Mouse (Mus musculus) small intestine, adult 2 months (tissue): ENCODE measurements around the gene Rad51b. TPM values are rescaled to one million over a fixed set of nuclear protein-coding genes. Genes with fewer than 3 reads are reported as not detected.

Experiments
- H3K27ac ChIP-seq: fragments of 200-500 bp; 2 replicates; pipeline ENCODE4 v1.5.1; 2012; ENCODE audit warnings: low read depth, low read length, control low read depth, inconsistent platforms; ENCODE audit not compliant: insufficient read depth
- H3K27me3 ChIP-seq: fragments of 200-500 bp; 2 replicates; pipeline ENCODE4 v1.6.1; 2012; ENCODE audit warnings: mild to moderate bottlenecking, moderate library complexity, low read length, inconsistent platforms; ENCODE audit not compliant: control insufficient read depth, insufficient read depth
- H3K36me3 ChIP-seq: fragments of 200-500 bp; 2 replicates; pipeline ENCODE4 v1.6.1; 2012; ENCODE audit warnings: mild to moderate bottlenecking, low read length, control low read depth, inconsistent platforms; ENCODE audit not compliant: control insufficient read depth, insufficient read depth
- H3K4me1 ChIP-seq: fragments of 200-500 bp; 2 replicates; pipeline ENCODE4 v1.6.1; 2012; ENCODE audit warnings: low read length, inconsistent platforms, mixed read lengths; ENCODE audit not compliant: control insufficient read depth, insufficient read depth, insufficient read length
- H3K4me3 ChIP-seq: fragments of 200-500 bp; 2 replicates; pipeline ENCODE4 v1.5.1; 2012; ENCODE audit warnings: low read depth, mild to moderate bottlenecking, control low read depth, inconsistent platforms, low read length, moderate library complexity
- CTCF ChIP-seq: fragments of 200-500 bp; IDR thresholded peaks from 2 replicates; pipeline ENCODE4 v1.5.1; 2012; ENCODE audit warnings: low read depth, mild to moderate bottlenecking, control low read depth, inconsistent platforms, low read length, moderate library complexity, mixed read lengths; ENCODE audit not compliant: insufficient replicate concordance, insufficient read length; ENCODE audit errors: extremely low read depth
- POLR2A ChIP-seq: fragments of 200-500 bp; IDR thresholded peaks from 2 replicates; pipeline ENCODE4 v1.6.1; 2012; ENCODE audit warnings: low read depth, mild to moderate bottlenecking, control low read depth, inconsistent platforms, low read length, moderate library complexity
- WGBS: fragments of 180-500 bp; shearing (Covaris S2); methylation state at CpG from one replicate; pipeline ENCODE4 v1.1.7; 2018; 5-methylcytosine and 5-hydroxymethylcytosine counted together
- polyA plus RNA-seq: library from polyadenylated mRNA; depleted of rRNA; stranded (reverse); fragments of >200 nt; gene quantifications from 2 replicates; pipeline ENCODE4 v1.2.3, GENCODE M21; 2012

The Rad51b gene
- polyA plus RNA-seq, 1 experiment: 0.46 TPM

- H3K27ac ChIP-seq: no peak overlapping the region
- no peaks in the 10 kb centered on the region for H3K36me3 ChIP-seq
- H3K4me3 ChIP-seq: no peak overlapping the region
- 95% methylated on average over 9 of the region's 9 CpGs for WGBS
- no peaks in the 10 kb centered on the region for H3K4me1 ChIP-seq
- TF ChIP-seq POLR2A (no peak), CTCF (no peak)
- H3K27me3 ChIP-seq: no peaks in the 10 kb centered on the region
Measured at GRCm38 (mm10) chr12:79456251-79456650, 159.2 kb downstream of the Rad51b start.

- Histone ChIP-seq H3K4me3 (no peak overlapping the region), H3K4me1 (peaks cover 9% of the 10 kb centered on the region), H3K36me3 (no peaks in the 10 kb centered on the region), H3K27ac (peak overlapping the region; percentile 78), H3K27me3 (no peaks in the 10 kb centered on the region)
- 20% methylated on average over 3 of the region's 3 CpGs for WGBS
- no peak for TF ChIP-seq CTCF
- TF ChIP-seq POLR2A: no peak
Measured at GRCm38 (mm10) chr12:79463371-79463770, 166.3 kb downstream of the Rad51b start.

GRCm38 (mm10) chr12:79470113-79470512, 173.0 kb downstream of the Rad51b start:
- TF ChIP-seq CTCF (no peak), POLR2A (no peak)
- Histone ChIP-seq H3K27me3 (no peaks in the 10 kb centered on the region), H3K4me1 (peaks cover under 1% of the 10 kb centered on the region; the same call in 1 of the 2 replicates), H3K27ac (no peak overlapping the region), H3K4me3 (no peak overlapping the region), H3K36me3 (no peaks in the 10 kb centered on the region)

GRCm38 (mm10) chr12:79471868-79472267, 174.8 kb downstream of the Rad51b start:
- no peak overlapping the region for H3K27ac ChIP-seq
- 19% methylated on average over 2 of the region's 2 CpGs for WGBS
- no peaks in the 10 kb centered on the region for H3K27me3 ChIP-seq
- H3K4me1 ChIP-seq: no peaks in the 10 kb centered on the region; the same call in 1 of the 2 replicates
- TF ChIP-seq CTCF (no peak), POLR2A (no peak)
- H3K4me3 ChIP-seq: no peak overlapping the region
- H3K36me3 ChIP-seq: no peaks in the 10 kb centered on the region

- H3K4me3 ChIP-seq: no peak overlapping the region
- 79% methylated on average over 6 of the region's 6 CpGs for WGBS
- H3K27ac ChIP-seq: no peak overlapping the region
- peaks cover 2% of the 10 kb centered on the region; the same call in 1 of the 2 replicates for H3K4me1 ChIP-seq
- H3K27me3 ChIP-seq: no peaks in the 10 kb centered on the region
- no peaks in the 10 kb centered on the region for H3K36me3 ChIP-seq
- TF ChIP-seq POLR2A (no peak), CTCF (no peak)
Measured at GRCm38 (mm10) chr12:79476413-79477046, 179.4 kb downstream of the Rad51b start.

- Histone ChIP-seq H3K36me3 (no peaks in the 10 kb centered on the region), H3K27me3 (no peaks in the 10 kb centered on the region), H3K4me1 (peaks cover 2% of the 10 kb centered on the region; the same call in 1 of the 2 replicates), H3K4me3 (no peak overlapping the region), H3K27ac (no peak overlapping the region)
- TF ChIP-seq CTCF (no peak), POLR2A (no peak)
- WGBS: 92% methylated on average over 5 of the region's 5 CpGs
Measured at GRCm38 (mm10) chr12:79478816-79479215, 181.7 kb downstream of the Rad51b start.

GRCm38 (mm10) chr12:79485501-79485900, 188.4 kb downstream of the Rad51b start:
- H3K27ac ChIP-seq: no peak overlapping the region
- no peak overlapping the region for H3K4me3 ChIP-seq
- no peaks in the 10 kb centered on the region for H3K27me3 ChIP-seq
- TF ChIP-seq POLR2A (no peak), CTCF (no peak)
- H3K36me3 ChIP-seq: no peaks in the 10 kb centered on the region
- H3K4me1 ChIP-seq: peaks cover 2% of the 10 kb centered on the region; the same call in 1 of the 2 replicates
- 73% methylated on average over 4 of the region's 4 CpGs for WGBS

GRCm38 (mm10) chr12:79488590-79489242, 191.6 kb downstream of the Rad51b start:
- TF ChIP-seq CTCF (no peak), POLR2A (no peak)
- H3K36me3 ChIP-seq: no peaks in the 10 kb centered on the region
- 84% methylated on average over 17 of the region's 17 CpGs for WGBS
- H3K27ac ChIP-seq: no peak overlapping the region
- no peak overlapping the region for H3K4me3 ChIP-seq
- no peaks in the 10 kb centered on the region for H3K27me3 ChIP-seq
- H3K4me1 ChIP-seq: peaks cover 5% of the 10 kb centered on the region; the same call in 1 of the 2 replicates
